Mouse (Mus musculus) forebrain, embryonic 12.5 days (tissue): ENCODE data around the gene Kat7. TPM values are rescaled to one million over a fixed set of nuclear protein-coding genes. Genes with fewer than 3 reads are reported as not detected.

Experiments used
- ATAC-seq: fragments of 200-750 bp; cut with Nextera tagmentation; 2 replicates; pipeline ENCODE4 v1.8.0; 2017; ENCODE audit warnings: moderate TSS enrichment; ENCODE audit not compliant: low FRiP score
- H3K27ac ChIP-seq: fragments of 300-500 bp; sonication (generic); 2 replicates; pipeline ENCODE4 v1.5.1; 2016; ENCODE audit warnings: mild to moderate bottlenecking
- H3K27me3 ChIP-seq: fragments of 300-500 bp; sonication (generic); 2 replicates; pipeline ENCODE4 v1.6.1; 2016; ENCODE audit warnings: mild to moderate bottlenecking
- H3K36me3 ChIP-seq: fragments of 300-500 bp; sonication (generic); replicated peaks from 2 replicates; pipeline ENCODE4 v1.6.1; 2016; ENCODE audit warnings: mild to moderate bottlenecking
- H3K4me1 ChIP-seq: fragments of 300-500 bp; sonication (generic); 2 replicates; pipeline ENCODE4 v1.6.1; 2016
- H3K4me2 ChIP-seq: fragments of 300-500 bp; sonication (generic); 2 replicates; pipeline ENCODE4 v1.6.1; 2016; ENCODE audit warnings: mild to moderate bottlenecking, moderate library complexity
- H3K4me3 ChIP-seq: fragments of 300-500 bp; sonication (generic); replicated peaks from 2 replicates; pipeline ENCODE4 v1.5.1; 2016; ENCODE audit warnings: mild to moderate bottlenecking
- H3K9ac ChIP-seq: fragments of 300-500 bp; sonication (generic); 2 replicates; pipeline ENCODE4 v1.6.1; 2016; ENCODE audit warnings: mild to moderate bottlenecking
- H3K9me3 ChIP-seq: fragments of 300-500 bp; sonication (generic); 2 replicates; pipeline ENCODE4 v1.6.1; 2016
- WGBS: fragments of 180-500 bp; shearing (Covaris S2); methylation state at CpG from one replicate; pipeline ENCODE4 v1.1.7; 2016; 5-methylcytosine and 5-hydroxymethylcytosine counted together
- polyA plus RNA-seq: library from polyadenylated mRNA; unstranded; fragments of >200 nt; fragmentation: Nextera tagmentation; extraction: Ambion mirVana; gene quantifications from 2 replicates; pipeline ENCODE4 v1.2.1, GENCODE M21; 2016

Gene Kat7
- polyA plus RNA-seq = 83.9 and 92.1 TPM in 2 replicates

DNA sequence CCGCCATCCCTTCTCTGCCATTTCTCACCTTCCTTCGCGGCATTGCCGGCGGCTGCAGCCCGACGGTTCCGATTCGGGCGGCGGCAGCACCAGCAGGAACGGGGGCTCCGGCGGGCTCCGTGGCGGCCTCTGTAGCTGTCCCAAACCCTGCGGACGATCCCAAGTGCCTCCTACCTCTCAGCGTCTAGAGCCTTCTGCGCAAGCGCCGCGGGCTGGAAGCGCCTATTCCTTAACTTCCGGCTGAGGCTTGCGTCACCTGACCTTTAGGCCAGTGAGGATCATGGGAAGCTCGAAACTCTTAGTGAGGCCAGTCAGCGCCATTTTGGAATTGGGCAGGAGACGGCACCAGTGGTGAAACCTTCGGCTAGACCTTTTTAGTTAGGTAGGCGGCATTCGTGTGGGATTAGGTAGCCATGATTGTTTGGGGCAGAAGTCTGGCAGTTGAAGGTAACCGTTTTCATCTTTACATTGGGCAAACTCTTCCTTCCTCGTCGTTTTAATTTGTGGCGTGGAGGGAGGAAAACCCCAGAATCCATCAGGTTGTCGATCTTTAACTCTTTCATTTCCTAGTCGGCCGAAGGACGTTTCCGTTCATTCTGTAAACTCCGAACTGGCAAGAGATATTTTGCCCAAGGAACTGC is at the start of gene Kat7:
Gene Kat7 (minus strand): TSS at position 240 of the 641 bp plus-strand sequence.
- Histone ChIP-seq H3K36me3 (peaks cover 12% of the 10 kb centered on the region; the same call in 1 of the 2 replicates), H3K4me3 (peak within 1 kb of the TSS; percentile 86), H3K4me1 (peaks cover 22% of the 10 kb centered on the region), H3K27ac (peak within 1 kb of the TSS; percentile 93), H3K4me2 (peak within 1 kb of the TSS; percentile 80), H3K27me3 (no peaks in the 10 kb centered on the region), H3K9ac (peak within 1 kb of the TSS; percentile 88), H3K9me3 (no peaks in the 10 kb centered on the region)
- peak; percentile 94 for ATAC-seq
- under 1% methylated on average over 42 of the region's 42 CpGs for WGBS

- 57% methylated on average over 3 of the region's 3 CpGs for WGBS
- H3K4me1 ChIP-seq = peaks cover 6% of the 10 kb centered on the region; the same call in 1 of the 2 replicates
- H3K4me2 ChIP-seq = no peak overlapping the region
- H3K27me3 ChIP-seq = no peaks in the 10 kb centered on the region
- H3K27ac ChIP-seq = no peak overlapping the region
- H3K9ac ChIP-seq = no peak overlapping the region
- no peaks in the 10 kb centered on the region for H3K9me3 ChIP-seq
- no peaks in the 10 kb centered on the region for H3K36me3 ChIP-seq
- no peak overlapping the region for H3K4me3 ChIP-seq
- ATAC-seq = no peak
Measured at GRCm38 (mm10) chr11:95358263-95358662, 48.2 kb upstream of the Kat7 start.

DNA sequence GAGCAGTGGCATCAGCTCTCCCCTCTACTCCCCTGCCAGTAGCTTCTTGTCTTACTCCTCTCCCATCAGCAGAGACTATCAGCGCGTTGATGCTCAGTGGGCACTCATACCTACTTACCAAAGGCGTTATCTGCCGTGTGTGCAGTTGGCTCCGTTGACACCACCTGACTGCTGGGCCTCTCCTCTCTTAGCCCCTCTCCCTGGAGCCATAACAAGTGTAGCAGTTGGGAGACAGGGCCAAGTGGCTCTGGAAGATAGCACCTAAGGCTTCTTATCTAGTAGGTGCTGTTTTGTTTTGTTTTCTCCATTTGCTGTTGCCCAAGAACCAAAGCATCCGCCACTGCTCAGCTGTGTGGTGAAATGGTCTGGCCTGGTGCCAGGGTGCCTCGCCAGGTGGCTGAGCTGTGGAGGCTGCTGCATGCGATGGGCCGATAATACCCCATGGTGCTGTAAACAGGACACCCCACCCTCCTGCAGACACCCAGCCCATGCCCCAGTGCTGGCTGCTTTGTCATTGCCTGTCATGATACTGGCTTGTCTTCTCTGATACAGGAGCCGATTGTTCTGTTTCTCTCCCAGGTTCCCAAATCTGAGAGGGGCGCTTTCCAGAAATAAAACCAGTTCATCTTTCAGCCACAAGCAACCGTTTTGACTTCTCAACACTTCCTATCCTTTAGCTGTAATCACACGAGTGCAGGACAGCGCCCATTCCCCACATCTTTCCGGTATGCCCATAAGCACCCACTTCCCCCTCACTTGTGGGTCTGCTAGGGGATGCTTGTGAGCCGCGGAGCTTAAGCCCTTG is 46.6 kb upstream of the Kat7 start:
- ATAC-seq = no peak

DNA sequence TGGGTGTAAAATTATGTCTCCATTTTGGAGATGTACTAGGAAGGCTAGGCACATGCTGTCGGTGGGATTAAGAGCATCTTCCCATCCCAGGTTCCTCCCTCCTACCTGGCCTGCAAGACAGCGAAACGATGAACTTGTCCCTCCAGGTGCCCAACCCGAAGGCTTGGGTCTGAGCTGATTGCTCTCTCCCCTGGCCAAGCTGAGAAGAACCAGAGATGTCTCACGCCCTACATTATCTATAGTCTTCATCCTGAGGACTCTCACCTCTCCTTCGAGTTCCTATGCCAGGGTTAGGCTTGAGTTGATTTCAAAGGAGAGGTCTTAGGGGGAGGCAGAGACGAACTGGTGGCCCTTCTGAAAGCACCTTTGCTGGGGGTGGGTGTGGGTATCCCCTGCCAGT is 46.0 kb upstream of the Kat7 start:
- H3K27ac ChIP-seq = 0 out of 2 replicates have a peak overlapping the region, but pooled peaks have one; percentile 31
- no peaks in the 10 kb centered on the region for H3K27me3 ChIP-seq
- H3K4me3 ChIP-seq = no peak overlapping the region
- H3K4me1 ChIP-seq = peaks cover 6% of the 10 kb centered on the region; the same call in 1 of the 2 replicates
- 90% methylated on average over 7 of the region's 7 CpGs for WGBS
- H3K36me3 ChIP-seq = no peaks in the 10 kb centered on the region
- ATAC-seq = no peak
- H3K4me2 ChIP-seq = no peak overlapping the region
- H3K9me3 ChIP-seq = no peaks in the 10 kb centered on the region
- H3K9ac ChIP-seq = no peak overlapping the region

More for the DNA sequence above, 46.6 kb upstream of the Kat7 start:
- H3K27me3 ChIP-seq = no peaks in the 10 kb centered on the region
- H3K9ac ChIP-seq = no peak overlapping the region
- H3K4me1 ChIP-seq = peaks cover 6% of the 10 kb centered on the region; the same call in 1 of the 2 replicates
- WGBS = 89% methylated on average over 17 of the region's 17 CpGs
- no peaks in the 10 kb centered on the region for H3K36me3 ChIP-seq
- 0 out of 2 replicates have a peak overlapping the region, but pooled peaks have one; percentile 31 for H3K27ac ChIP-seq
- H3K9me3 ChIP-seq = no peaks in the 10 kb centered on the region
- H3K4me3 ChIP-seq = no peak overlapping the region
- H3K4me2 ChIP-seq = no peak overlapping the region

GRCm38 (mm10) chr11:95355661-95356011 is 45.6 kb upstream of the Kat7 start:
- Histone ChIP-seq H3K4me2 (no peak overlapping the region), H3K9ac (no peak overlapping the region), H3K27ac (no peak overlapping the region), H3K4me1 (peaks cover 6% of the 10 kb centered on the region; the same call in 1 of the 2 replicates), H3K27me3 (no peaks in the 10 kb centered on the region), H3K4me3 (no peak overlapping the region), H3K36me3 (no peaks in the 10 kb centered on the region), H3K9me3 (no peaks in the 10 kb centered on the region)
- WGBS = 96% methylated on average over 5 of the region's 5 CpGs
- ATAC-seq = no peak

DNA sequence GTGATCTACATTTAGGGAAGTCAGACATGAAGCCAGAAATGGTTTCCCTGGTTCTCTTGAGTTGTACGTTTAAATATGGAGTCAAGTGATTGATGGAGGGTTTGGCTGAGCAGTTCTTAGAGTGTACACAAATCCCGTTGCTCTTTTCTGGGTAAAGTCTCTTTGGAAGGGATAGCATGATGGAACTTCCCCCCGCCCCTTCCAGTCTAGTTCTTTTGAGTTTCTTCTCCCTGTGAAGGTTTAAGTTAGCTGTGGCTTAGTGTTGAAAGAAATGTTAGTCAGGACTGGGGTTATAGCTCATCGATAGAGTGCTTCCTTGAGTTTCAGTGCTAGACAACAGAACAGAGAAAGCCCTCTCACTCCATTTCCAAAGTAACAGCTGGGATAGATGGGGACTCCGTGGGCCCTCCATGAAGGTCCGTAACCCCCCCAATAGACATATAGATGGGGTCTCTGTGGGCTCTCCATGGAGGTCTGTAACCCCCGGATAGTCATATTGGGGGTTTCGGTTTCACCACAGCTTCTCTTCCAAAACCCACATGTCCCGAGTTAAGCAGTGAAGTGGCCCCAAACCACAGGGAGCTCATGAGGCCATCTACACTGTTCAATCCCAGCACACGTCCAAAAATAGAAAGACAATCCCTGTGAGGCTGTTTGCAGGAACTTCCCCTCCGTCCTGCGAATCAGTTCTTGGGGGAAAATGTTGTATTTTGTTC is 45.1 kb upstream of the Kat7 start:
- no peaks in the 10 kb centered on the region for H3K9me3 ChIP-seq
- H3K27ac ChIP-seq = no peak overlapping the region
- ATAC-seq = no peak
- 93% methylated on average over 12 of the region's 12 CpGs for WGBS
- H3K4me1 ChIP-seq = peaks cover 6% of the 10 kb centered on the region; the same call in 1 of the 2 replicates
- H3K9ac ChIP-seq = no peak overlapping the region
- H3K36me3 ChIP-seq = no peaks in the 10 kb centered on the region
- H3K4me3 ChIP-seq = no peak overlapping the region
- H3K27me3 ChIP-seq = no peaks in the 10 kb centered on the region
- H3K4me2 ChIP-seq = no peak overlapping the region

- H3K4me2 ChIP-seq = no peak overlapping the region
- no peak overlapping the region for H3K4me3 ChIP-seq
- 94% methylated on average over 14 of the region's 14 CpGs for WGBS
- no peak overlapping the region for H3K27ac ChIP-seq
- no peaks in the 10 kb centered on the region for H3K9me3 ChIP-seq
- H3K27me3 ChIP-seq = no peaks in the 10 kb centered on the region
- ATAC-seq = no peak
- H3K4me1 ChIP-seq = peaks cover 6% of the 10 kb centered on the region; the same call in 1 of the 2 replicates
- H3K36me3 ChIP-seq = no peaks in the 10 kb centered on the region
- no peak overlapping the region for H3K9ac ChIP-seq
Measured at GRCm38 (mm10) chr11:95354228-95354944, 44.3 kb upstream of the Kat7 start.

GRCm38 (mm10) chr11:95353226-95353625 is 43.2 kb upstream of the Kat7 start:
- Histone ChIP-seq H3K4me1 (peaks cover 6% of the 10 kb centered on the region; the same call in 1 of the 2 replicates), H3K36me3 (no peaks in the 10 kb centered on the region), H3K27ac (no peak overlapping the region), H3K4me2 (no peak overlapping the region), H3K27me3 (no peaks in the 10 kb centered on the region), H3K4me3 (no peak overlapping the region), H3K9me3 (no peaks in the 10 kb centered on the region), H3K9ac (no peak overlapping the region)
- ATAC-seq = no peak
- 97% methylated on average over 9 of the region's 9 CpGs for WGBS

DNA sequence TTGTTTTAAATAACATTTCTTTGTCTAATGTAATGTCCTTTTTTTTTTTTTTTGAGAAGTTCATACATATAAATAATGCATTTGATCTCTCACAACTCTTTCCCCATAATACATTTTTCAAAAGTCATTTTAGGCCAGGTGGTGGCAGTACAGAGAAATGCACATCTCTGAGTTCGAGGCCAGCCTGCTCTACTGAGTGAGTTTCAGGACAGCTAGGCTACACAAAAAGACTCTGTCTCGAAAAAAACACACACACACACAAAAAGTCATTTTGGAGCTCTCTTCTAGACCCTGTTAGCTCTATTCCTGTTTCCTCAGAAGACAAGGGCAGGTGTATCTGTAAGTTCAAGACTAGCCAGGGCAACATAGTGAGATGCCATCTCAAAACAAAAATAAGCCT is 42.6 kb upstream of the Kat7 start:
- H3K4me2 ChIP-seq = no peak overlapping the region
- 77% methylated on average over 2 of the region's 2 CpGs for WGBS
- no peaks in the 10 kb centered on the region for H3K9me3 ChIP-seq
- H3K36me3 ChIP-seq = no peaks in the 10 kb centered on the region
- peaks cover 6% of the 10 kb centered on the region; the same call in 1 of the 2 replicates for H3K4me1 ChIP-seq
- H3K27me3 ChIP-seq = no peaks in the 10 kb centered on the region
- no peak overlapping the region for H3K27ac ChIP-seq
- H3K4me3 ChIP-seq = no peak overlapping the region
- ATAC-seq = no peak
- no peak overlapping the region for H3K9ac ChIP-seq

GRCm38 (mm10) chr11:95350960-95351359 is 40.9 kb upstream of the Kat7 start:
- H3K9me3 ChIP-seq = no peaks in the 10 kb centered on the region
- H3K4me3 ChIP-seq = no peak overlapping the region
- no peaks in the 10 kb centered on the region for H3K36me3 ChIP-seq
- H3K4me1 ChIP-seq = no peaks in the 10 kb centered on the region
- ATAC-seq = no peak
- no peaks in the 10 kb centered on the region for H3K27me3 ChIP-seq
- no peak overlapping the region for H3K4me2 ChIP-seq
- H3K27ac ChIP-seq = no peak overlapping the region
- H3K9ac ChIP-seq = no peak overlapping the region
- WGBS = 87% methylated on average over 3 of the region's 3 CpGs

DNA sequence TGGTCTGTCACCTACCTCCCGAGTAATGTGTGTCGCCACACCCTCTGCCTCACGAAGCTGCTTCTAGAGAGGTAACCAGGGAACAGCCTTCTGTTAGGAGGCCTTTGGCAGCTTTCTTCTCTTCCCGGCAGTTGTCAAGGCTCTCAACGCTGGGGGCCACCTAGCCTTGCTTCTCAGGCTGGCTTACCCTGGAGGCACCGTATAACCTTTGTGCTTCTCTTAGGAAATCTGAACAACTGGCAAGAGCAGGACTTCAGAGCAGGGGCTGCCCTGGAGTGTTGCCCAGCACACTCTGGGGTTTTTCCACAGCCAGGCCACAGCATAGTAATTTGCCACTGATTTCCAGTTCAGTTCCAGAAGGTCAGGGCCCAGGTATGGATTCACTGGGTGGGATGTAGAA is 40.2 kb upstream of the Kat7 start:
- Histone ChIP-seq H3K4me2 (no peak overlapping the region), H3K27ac (no peak overlapping the region; the same call in 1 of the 2 replicates), H3K9me3 (no peaks in the 10 kb centered on the region), H3K4me1 (no peaks in the 10 kb centered on the region), H3K9ac (no peak overlapping the region), H3K4me3 (no peak overlapping the region), H3K36me3 (no peaks in the 10 kb centered on the region), H3K27me3 (no peaks in the 10 kb centered on the region)
- 82% methylated on average over 6 of the region's 6 CpGs for WGBS
- ATAC-seq = no peak

DNA sequence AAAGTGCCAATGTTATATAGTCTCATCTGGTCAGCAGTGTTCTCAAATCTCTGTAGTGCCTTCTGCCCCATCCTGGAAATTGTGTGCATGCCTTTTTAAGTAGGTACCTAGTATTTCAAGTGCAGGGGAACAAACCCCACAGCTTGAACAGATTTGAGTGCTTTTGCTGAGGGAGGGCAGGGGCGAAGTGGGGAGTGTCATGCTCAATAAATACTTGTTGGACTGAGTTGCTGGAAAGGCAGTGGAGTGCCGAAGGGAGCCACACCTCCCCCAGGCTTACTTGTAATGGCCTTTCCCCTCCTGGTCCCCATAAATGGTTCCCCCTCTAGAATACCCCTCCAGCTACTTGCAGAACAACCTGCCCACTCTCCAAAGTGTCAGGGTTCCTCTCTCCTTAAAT is 34.1 kb upstream of the Kat7 start:
- no peak overlapping the region for H3K4me3 ChIP-seq
- whole genome bisulfite sequencing = 69% methylated on average over 2 of the region's 2 CpGs

More for the DNA sequence above, 34.1 kb upstream of the Kat7 start:
- Histone ChIP-seq H3K9me3 (no peaks in the 10 kb centered on the region), H3K36me3 (no peaks in the 10 kb centered on the region), H3K4me1 (peaks cover 11% of the 10 kb centered on the region), H3K9ac (no peak overlapping the region), H3K4me2 (no peak overlapping the region), H3K27me3 (peaks cover 3% of the 10 kb centered on the region), H3K27ac (no peak overlapping the region)
- ATAC-seq = no peak
